Mouse (Mus musculus): ENCODE data around the gene Stat2.

Stat2 gene

GRCm38 (mm10) chr10:128338948-128339347, 68.6 kb downstream of the Stat2 start:
- no peak for DNase-seq (ENCODE audit: low spot score in 2 of 2)

DNA sequence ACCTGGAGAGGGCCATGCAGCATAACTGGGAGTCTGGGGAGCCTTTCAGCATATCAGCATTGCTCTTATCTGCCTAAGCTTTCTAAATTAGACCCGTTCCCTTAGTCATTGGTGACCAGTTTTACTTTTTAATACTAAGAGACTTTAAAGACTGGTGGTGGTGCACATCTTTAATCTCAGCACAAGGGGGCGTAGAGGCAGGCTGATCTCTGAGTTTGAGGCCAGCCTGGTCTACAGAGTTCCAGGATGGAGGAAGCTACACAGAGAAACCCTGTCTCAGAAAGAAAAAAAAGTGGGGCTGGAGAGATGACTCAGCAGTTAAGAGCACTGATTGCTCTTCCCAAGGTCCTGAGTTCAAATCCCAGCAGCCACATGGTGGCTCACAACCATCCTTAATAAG, 69.9 kb downstream of the Stat2 start:
- DNase-seq (ENCODE audit: low spot score in 2 of 2), result no peak
